Mouse (Mus musculus): ENCODE measurements around the gene Dnajc6. TPM values are rescaled to one million over a fixed set of nuclear protein-coding genes. Genes with fewer than 3 reads are reported as not detected.

Gene Dnajc6
- polyA plus RNA-seq, 1 experiment = 1.5 TPM

- TF ChIP-seq CTCF (IDR thresholded peaks at IDR 0.05; ENCODE audit: control insufficient read depth, insufficient read depth, insufficient replicate concordance, low read depth, low read length) (no peak), POLR2A (IDR thresholded peaks at IDR 0.05; ENCODE audit: control insufficient read depth, low read depth, low read length) (no peak)
- Histone ChIP-seq H3K27ac (ENCODE audit: control insufficient read depth, insufficient read depth, low read depth, low read length) (no peak overlapping the region), H3K4me3 (ENCODE audit: control insufficient read depth, low read depth, low read length) (no peak overlapping the region), H3K27me3 (ENCODE audit: control insufficient read depth, insufficient read depth, low read length) (no peaks in the 10 kb centered on the region), H3K36me3 (ENCODE audit: control insufficient read depth, insufficient read depth, low read length) (no peaks in the 10 kb centered on the region), H3K4me1 (ENCODE audit: control insufficient read depth, insufficient read depth, low read length) (no peaks in the 10 kb centered on the region)
Observed at GRCm38 (mm10) chr4:101637472-101637871, 141.0 kb downstream of the Dnajc6 start.

- TF ChIP-seq CTCF (IDR thresholded peaks at IDR 0.05; ENCODE audit: control insufficient read depth, insufficient read depth, insufficient replicate concordance, low read depth, low read length) = no peak
- no peak for TF ChIP-seq POLR2A (IDR thresholded peaks at IDR 0.05; ENCODE audit: control insufficient read depth, low read depth, low read length)
- H3K36me3 ChIP-seq (ENCODE audit: control insufficient read depth, insufficient read depth, low read length) = no peaks in the 10 kb centered on the region
- H3K27ac ChIP-seq (ENCODE audit: control insufficient read depth, insufficient read depth, low read depth, low read length) = no peak overlapping the region
- no peaks in the 10 kb centered on the region for H3K27me3 ChIP-seq (ENCODE audit: control insufficient read depth, insufficient read depth, low read length)
- H3K4me3 ChIP-seq (ENCODE audit: control insufficient read depth, low read depth, low read length) = no peak overlapping the region
- H3K4me1 ChIP-seq (ENCODE audit: control insufficient read depth, insufficient read depth, low read length) = no peaks in the 10 kb centered on the region
Observed at GRCm38 (mm10) chr4:101640631-101641030, 144.2 kb downstream of the Dnajc6 start.

- Histone ChIP-seq H3K27ac (ENCODE audit: control insufficient read depth, insufficient read depth, low read depth, low read length) (no peak overlapping the region), H3K4me3 (ENCODE audit: control insufficient read depth, low read depth, low read length) (no peak overlapping the region), H3K36me3 (ENCODE audit: control insufficient read depth, insufficient read depth, low read length) (no peaks in the 10 kb centered on the region), H3K27me3 (ENCODE audit: control insufficient read depth, insufficient read depth, low read length) (no peaks in the 10 kb centered on the region), H3K4me1 (ENCODE audit: control insufficient read depth, insufficient read depth, low read length) (peaks cover 2% of the 10 kb centered on the region; the same call in 1 of the 2 replicates)
- TF ChIP-seq POLR2A (IDR thresholded peaks at IDR 0.05; ENCODE audit: control insufficient read depth, low read depth, low read length) (no peak), CTCF (IDR thresholded peaks at IDR 0.05; ENCODE audit: control insufficient read depth, insufficient read depth, insufficient replicate concordance, low read depth, low read length) (no peak)
Observed at GRCm38 (mm10) chr4:101642708-101643107, 146.3 kb downstream of the Dnajc6 start.

- Histone ChIP-seq H3K4me1 (ENCODE audit: control insufficient read depth, insufficient read depth, low read length) (peaks cover 2% of the 10 kb centered on the region; the same call in 1 of the 2 replicates), H3K4me3 (ENCODE audit: control insufficient read depth, low read depth, low read length) (no peak overlapping the region), H3K36me3 (ENCODE audit: control insufficient read depth, insufficient read depth, low read length) (no peaks in the 10 kb centered on the region), H3K27me3 (ENCODE audit: control insufficient read depth, insufficient read depth, low read length) (no peaks in the 10 kb centered on the region), H3K27ac (ENCODE audit: control insufficient read depth, insufficient read depth, low read depth, low read length) (no peak overlapping the region)
- TF ChIP-seq CTCF (IDR thresholded peaks at IDR 0.05; ENCODE audit: control insufficient read depth, insufficient read depth, insufficient replicate concordance, low read depth, low read length) = no peak
- no peak for TF ChIP-seq POLR2A (IDR thresholded peaks at IDR 0.05; ENCODE audit: control insufficient read depth, low read depth, low read length)
Observed at GRCm38 (mm10) chr4:101643216-101643615, 146.8 kb downstream of the Dnajc6 start.

- no peaks in the 10 kb centered on the region for H3K36me3 ChIP-seq (ENCODE audit: control insufficient read depth, insufficient read depth, low read length)
- H3K4me1 ChIP-seq (ENCODE audit: control insufficient read depth, insufficient read depth, low read length) = peaks cover 4% of the 10 kb centered on the region; the same call in 1 of the 2 replicates
- no peaks in the 10 kb centered on the region for H3K27me3 ChIP-seq (ENCODE audit: control insufficient read depth, insufficient read depth, low read length)
- peak overlapping the region; percentile 97 for H3K4me3 ChIP-seq (ENCODE audit: control insufficient read depth, low read depth, low read length)
- peak overlapping the region; percentile 67 for H3K27ac ChIP-seq (ENCODE audit: control insufficient read depth, insufficient read depth, low read depth, low read length)
- 0 out of 2 replicates have a peak, but pooled peaks have one; percentile 0 for TF ChIP-seq CTCF (IDR thresholded peaks at IDR 0.05; ENCODE audit: control insufficient read depth, insufficient read depth, insufficient replicate concordance, low read depth, low read length)
- TF ChIP-seq POLR2A (IDR thresholded peaks at IDR 0.05; ENCODE audit: control insufficient read depth, low read depth, low read length) = peak; percentile 28; the same call in 1 of the 2 replicates
Observed at GRCm38 (mm10) chr4:101646857-101647195, 150.4 kb downstream of the Dnajc6 start.

GRCm38 (mm10) chr4:101647196-101647905 is 150.9 kb downstream of the Dnajc6 start, which contains the start of gene Leprot:
Gene Leprot, plus strand, starts transcription at chr4:101647718.
- Histone ChIP-seq H3K4me3 (ENCODE audit: control insufficient read depth, low read depth, low read length) (peak within 1 kb of the TSS; percentile 97), H3K36me3 (ENCODE audit: control insufficient read depth, insufficient read depth, low read length) (no peaks in the 10 kb centered on the region), H3K27me3 (ENCODE audit: control insufficient read depth, insufficient read depth, low read length) (no peaks in the 10 kb centered on the region), H3K27ac (ENCODE audit: control insufficient read depth, insufficient read depth, low read depth, low read length) (peak within 1 kb of the TSS; percentile 95), H3K4me1 (ENCODE audit: control insufficient read depth, insufficient read depth, low read length) (peaks cover 4% of the 10 kb centered on the region; the same call in 1 of the 2 replicates)
- TF ChIP-seq POLR2A (IDR thresholded peaks at IDR 0.05; ENCODE audit: control insufficient read depth, low read depth, low read length) (peak; percentile 47; the same call in 1 of the 2 replicates), CTCF (IDR thresholded peaks at IDR 0.05; ENCODE audit: control insufficient read depth, insufficient read depth, insufficient replicate concordance, low read depth, low read length) (no peak)

- Histone ChIP-seq H3K27me3 (ENCODE audit: control insufficient read depth, insufficient read depth, low read length) (no peaks in the 10 kb centered on the region), H3K36me3 (ENCODE audit: control insufficient read depth, insufficient read depth, low read length) (no peaks in the 10 kb centered on the region), H3K4me1 (ENCODE audit: control insufficient read depth, insufficient read depth, low read length) (peaks cover 4% of the 10 kb centered on the region; the same call in 1 of the 2 replicates), H3K27ac (ENCODE audit: control insufficient read depth, insufficient read depth, low read depth, low read length) (peak overlapping the region; percentile 95), H3K4me3 (ENCODE audit: control insufficient read depth, low read depth, low read length) (peak overlapping the region; percentile 97)
- TF ChIP-seq CTCF (IDR thresholded peaks at IDR 0.05; ENCODE audit: control insufficient read depth, insufficient read depth, insufficient replicate concordance, low read depth, low read length) (no peak), POLR2A (IDR thresholded peaks at IDR 0.05; ENCODE audit: control insufficient read depth, low read depth, low read length) (no peak)
Observed at GRCm38 (mm10) chr4:101647976-101648642, 151.7 kb downstream of the Dnajc6 start.

Measured in testis, adult 2 months (tissue).